Mouse (Mus musculus): ENCODE measurements around the gene Colec11.

GRCm38 (mm10) chr12:28612391-28612790 is 10.8 kb downstream of the Colec11 start:
- no peak for TF ChIP-seq CTCF (IDR thresholded peaks at IDR 0.05; ENCODE audit: borderline replicate concordance, insufficient read depth, low read length)
- TF ChIP-seq POLR2A (IDR thresholded peaks at IDR 0.05; ENCODE audit: low read depth, low read length) = no peak
